Mouse (Mus musculus) E14TG2a.4 (cell line): Measurements from ENCODE around the gene Abcg8.

Source experiments
- CTCF ChIP-seq: conservative IDR thresholded peaks from 2 replicates; pipeline ENCODE4 v1.5.1; 2014; ENCODE audit warnings: low read length
- NANOG ChIP-seq: IDR thresholded peaks from 2 replicates; pipeline ENCODE4 v1.6.1; 2014; ENCODE audit warnings: borderline replicate concordance, low read length, mixed read lengths

DNA sequence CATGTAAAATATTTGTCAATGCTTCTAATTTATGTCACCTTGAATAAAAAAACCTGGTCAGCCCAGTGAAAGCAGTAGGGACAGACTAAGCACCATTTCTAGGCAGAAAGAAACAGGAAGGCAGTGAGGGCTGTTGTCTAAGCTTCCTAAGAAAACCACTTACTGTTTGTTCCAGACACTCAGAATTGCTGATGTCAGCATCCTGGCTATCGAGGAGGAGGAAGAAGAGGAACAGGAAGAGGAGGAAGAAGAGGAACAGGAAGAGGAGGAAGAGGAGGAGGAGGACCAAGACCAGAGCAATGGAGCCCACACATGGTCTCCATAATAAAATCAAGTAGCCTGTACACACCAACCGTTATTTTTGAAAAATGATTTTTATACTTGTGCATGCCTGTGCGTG, 43.0 kb downstream of the Abcg8 start:
- TF ChIP-seq CTCF, result no peak
- TF ChIP-seq NANOG, result no peak
